Mouse (Mus musculus): ENCODE data around the gene Syt8. TPM values are rescaled to one million over a fixed set of nuclear protein-coding genes. Genes with fewer than 3 reads are reported as not detected.

Syt8 gene
- polyA plus RNA-seq (2021; fragmentation: Nextera tagmentation) = not detected in 2 replicates
- long read RNA-seq, experiment 1 = 0 reads
- long read RNA-seq, experiment 2 = 0 reads

DNA sequence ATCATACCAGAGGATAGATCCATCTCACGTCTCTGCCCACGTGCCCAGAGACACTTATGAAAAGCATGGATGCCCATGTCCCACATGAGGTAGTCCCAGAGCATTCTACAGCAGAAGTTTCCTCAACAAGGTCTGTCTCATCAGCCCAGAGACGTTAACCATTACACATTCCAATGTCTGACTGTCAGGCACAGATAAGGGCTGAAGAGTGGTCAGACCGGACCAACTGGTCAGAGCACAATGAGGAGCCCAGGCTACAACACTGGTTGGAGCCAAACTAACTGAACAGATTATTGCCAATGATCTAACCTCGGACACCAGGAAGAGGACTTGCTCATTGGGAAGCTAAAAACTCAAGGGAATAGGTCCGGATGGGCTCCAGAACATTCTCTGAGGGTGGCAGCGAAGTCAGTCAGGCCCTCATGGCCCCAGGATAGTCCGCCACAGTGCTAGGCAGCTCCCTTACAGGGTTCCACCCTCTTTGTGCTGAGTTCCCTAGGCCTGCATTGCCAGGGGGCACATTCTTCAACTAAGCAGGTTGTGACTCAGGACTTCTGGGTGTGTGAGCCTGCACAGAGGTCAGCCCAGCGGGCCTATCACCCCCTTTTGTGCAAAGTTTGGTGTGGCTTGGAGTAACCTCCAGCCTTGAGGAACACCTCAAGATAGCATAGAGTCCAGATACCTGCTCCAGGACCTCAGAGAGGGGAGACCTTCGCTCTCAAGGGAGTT, at the start of gene Syt8:
Syt8 (plus strand) TSS at position 714 of the 729 bp plus-strand sequence.

DNA sequence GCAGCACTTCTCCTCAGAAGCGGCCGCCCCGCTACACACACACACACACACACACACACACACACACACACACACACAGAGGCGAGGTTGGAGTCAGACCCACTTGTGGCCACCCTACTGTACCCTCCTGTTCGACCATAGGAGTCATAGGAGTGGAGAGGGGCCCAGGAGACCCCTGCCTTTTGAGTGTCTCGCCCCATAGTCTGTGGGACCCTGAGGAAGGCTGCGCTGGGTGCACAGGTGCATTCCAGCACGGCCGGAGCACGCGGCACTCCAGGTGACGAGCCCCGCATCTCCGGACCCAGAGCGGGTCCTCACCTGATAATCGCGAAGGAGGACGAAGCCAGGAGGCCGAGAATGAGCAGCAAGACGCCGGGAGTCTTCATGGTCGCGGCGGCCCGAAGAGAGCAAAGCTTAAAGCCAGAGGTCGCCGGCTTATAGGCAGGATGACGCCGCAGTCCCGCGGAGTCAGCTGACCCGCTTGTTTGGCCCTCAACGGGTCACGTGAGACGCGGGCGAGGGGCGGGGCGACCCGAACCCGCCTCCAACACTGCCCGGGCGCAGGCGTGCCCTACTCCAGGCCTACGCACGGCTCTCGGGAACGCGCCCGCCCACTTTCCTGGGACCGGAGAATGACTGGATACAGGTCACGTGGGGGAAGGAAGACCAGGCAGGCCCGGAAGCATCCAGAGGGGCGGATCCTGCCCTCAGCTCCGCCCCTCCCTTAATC, 47.1 kb upstream of the Syt8 start, which contains the start of gene Ctsd:
Ctsd (minus strand) TSS at position 620 of the 730 bp plus-strand sequence.

DNA sequence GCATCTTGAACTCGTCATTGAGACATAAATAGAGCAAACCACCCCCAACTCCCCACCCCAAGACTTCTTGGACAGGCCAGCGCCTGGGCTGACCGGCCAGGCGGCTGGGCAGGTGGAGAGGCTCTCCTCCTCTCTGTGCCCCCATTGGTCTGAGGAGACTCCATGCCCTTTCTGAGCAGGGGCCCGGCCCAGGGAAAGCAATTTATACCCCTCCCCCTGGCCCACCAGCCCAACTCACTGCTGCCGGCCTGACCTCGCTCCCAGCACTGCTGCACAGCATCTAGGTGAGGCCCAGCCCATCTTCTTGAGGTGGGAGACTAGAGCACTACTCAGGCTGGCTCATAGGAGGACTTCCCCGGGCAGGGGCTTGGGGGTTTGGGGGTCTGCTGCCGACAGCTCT, 6.9 kb downstream of the Syt8 start, which contains the start of gene Tnni2:
Tnni2 (plus strand) TSS at position 224 of the 400 bp plus-strand sequence.

DNA sequence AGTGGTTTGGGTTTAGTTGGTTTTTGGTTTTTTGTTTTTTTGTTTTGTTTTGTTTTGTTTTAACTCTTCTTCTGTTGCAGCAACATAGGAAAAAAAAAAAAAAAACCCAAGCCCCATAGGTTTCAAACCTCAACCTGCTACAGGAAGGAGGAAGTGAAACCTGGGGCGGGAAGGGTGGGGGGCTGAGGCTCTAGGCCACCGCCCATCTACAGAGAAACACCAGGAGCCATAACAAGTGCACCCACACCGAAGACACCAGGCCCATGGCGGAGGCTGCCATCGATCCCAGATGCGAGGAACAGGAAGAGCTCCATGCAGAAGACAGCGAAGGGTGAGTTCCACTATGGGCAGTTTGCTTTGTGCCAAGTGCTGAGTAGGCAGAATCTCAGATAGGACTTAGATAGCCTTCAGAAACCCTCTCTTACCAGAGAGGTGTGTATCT, 26.0 kb downstream of the Syt8 start, which contains the start of gene Lsp1:
Lsp1 (plus strand) TSS at position 174 of the 442 bp plus-strand sequence.

Other genes starting within 250 kb of the Syt8 start
- gene Gm10153, start 244.5 kb upstream of the Syt8 start, polyA plus RNA-seq (2021; fragmentation: Nextera tagmentation) = not detected in 2 replicates
- gene Krtap5-3, start 233.5 kb upstream of the Syt8 start, polyA plus RNA-seq (2021; fragmentation: Nextera tagmentation) = not detected in 2 replicates
- not detected in 2 replicates for gene Gm7579, start 223.0 kb upstream of the Syt8 start, polyA plus RNA-seq (2021; fragmentation: Nextera tagmentation)
- gene Krtap5-5, start 204.9 kb upstream of the Syt8 start, polyA plus RNA-seq (2021; fragmentation: Nextera tagmentation) = not detected in 2 replicates
- gene Gm40460, start 193.8 kb upstream of the Syt8 start, polyA plus RNA-seq (2021; fragmentation: Nextera tagmentation) = not detected in 2 replicates
- gene Gm2431, start 176.5 kb upstream of the Syt8 start, polyA plus RNA-seq (2021; fragmentation: Nextera tagmentation) = not detected in 2 replicates
- not detected in 2 replicates for gene Gm4559, start 160.5 kb upstream of the Syt8 start, polyA plus RNA-seq (2021; fragmentation: Nextera tagmentation)
- not detected in 2 replicates for gene Krtap5-1, start 137.7 kb upstream of the Syt8 start, polyA plus RNA-seq (2021; fragmentation: Nextera tagmentation)
- gene Krtap5-4, start 131.3 kb upstream of the Syt8 start, polyA plus RNA-seq (2021; fragmentation: Nextera tagmentation) = not detected in 2 replicates
- 30.4 and 46.7 TPM in 2 replicates for gene Ifitm10, start 61.1 kb upstream of the Syt8 start, polyA plus RNA-seq (2021; fragmentation: Nextera tagmentation)
- gene Gm49369, start 52.2 kb upstream of the Syt8 start, polyA plus RNA-seq (2021; fragmentation: Nextera tagmentation) = not detected in 2 replicates
- gene Ctsd, start 46.8 kb upstream of the Syt8 start, polyA plus RNA-seq (2021; fragmentation: Nextera tagmentation) = 400 and 569 TPM in 2 replicates
- 0.99 and 1.4 TPM in 2 replicates for gene Tnni2, start 7.0 kb downstream of the Syt8 start, polyA plus RNA-seq (2021; fragmentation: Nextera tagmentation)
- gene Lsp1, start 26.0 kb downstream of the Syt8 start, polyA plus RNA-seq (2021; fragmentation: Nextera tagmentation) = 3.4 and 4.0 TPM in 2 replicates
- gene Tnnt3, start 64.0 kb downstream of the Syt8 start, polyA plus RNA-seq (2021; fragmentation: Nextera tagmentation) = 0.30 TPM in 1 of 2 replicates, not detected in the other
- gene Mrpl23, start 97.8 kb downstream of the Syt8 start, polyA plus RNA-seq (2021; fragmentation: Nextera tagmentation) = 30.3 and 54.8 TPM in 2 replicates
- gene Igf2, start 232.0 kb downstream of the Syt8 start, polyA plus RNA-seq (2021; fragmentation: Nextera tagmentation) = 5.7 and 16.9 TPM in 2 replicates
- 0.03 TPM in 1 of 2 replicates, not detected in the other for gene Gm49394, start 235.1 kb downstream of the Syt8 start, polyA plus RNA-seq (2021; fragmentation: Nextera tagmentation)

Data from left cerebral cortex, adult 6 months (tissue).